Mouse (Mus musculus) myocyte (in vitro differentiated cells): ENCODE results near the gene Cacng1. TPM values are rescaled to one million over a fixed set of nuclear protein-coding genes. Genes with fewer than 3 reads are reported as not detected.

ENCODE experiments used
- H3K27me3 ChIP-seq: one replicate; pipeline ENCODE4 v1.6.1; 2011; ENCODE audit not compliant: control insufficient read depth, insufficient read depth, insufficient read length
- H3K36me3 ChIP-seq: one replicate; pipeline ENCODE4 v1.6.1; 2011; ENCODE audit not compliant: control insufficient read depth, insufficient read depth
- H3K4me2 ChIP-seq: one replicate; pipeline ENCODE4 v1.6.1; 2011; ENCODE audit warnings: low read depth, control low read depth
- H3K4me3 ChIP-seq: one replicate; pipeline ENCODE4 v1.5.1; 2011; ENCODE audit warnings: mild to moderate bottlenecking, control low read depth, moderate library complexity
- H3K79me2 ChIP-seq: one replicate; pipeline ENCODE4 v1.6.1; 2011; ENCODE audit not compliant: control insufficient read depth, insufficient read depth
- H3ac ChIP-seq: one replicate; pipeline ENCODE4 v1.6.1; 2011; ENCODE audit not compliant: control insufficient read depth, insufficient read length
- CEBPB ChIP-seq: IDR thresholded peaks from 2 replicates; pipeline ENCODE4 v1.6.1; 2011; ENCODE audit warnings: mild to moderate bottlenecking, moderate library complexity; ENCODE audit not compliant: poor library complexity, insufficient read depth, severe bottlenecking
- E2F4 ChIP-seq: IDR thresholded peaks from one replicate; pipeline ENCODE4 v1.6.1; 2011; ENCODE audit warnings: mild to moderate bottlenecking, control low read depth, moderate library complexity; ENCODE audit not compliant: insufficient read depth
- MAX ChIP-seq: IDR thresholded peaks from one replicate; pipeline ENCODE4 v1.6.1; 2011; ENCODE audit warnings: low read depth, mild to moderate bottlenecking, control low read depth
- MYOD1 ChIP-seq, 3 experiments: IDR thresholded peaks; one replicate each; pipeline ENCODE4 v1.6.1; 2011; ENCODE audit warnings: control low read depth in 2 of 3, low read depth in 2 of 3, mild to moderate bottlenecking in 2 of 3, moderate library complexity in 1 of 3; ENCODE audit not compliant: insufficient read length in 2 of 3, control insufficient read depth in 1 of 3
- MYOG ChIP-seq, 3 experiments: IDR thresholded peaks; one replicate each; pipeline ENCODE4 v1.6.1; 2011; ENCODE audit warnings: control low read depth in 2 of 3, low read depth in 2 of 3, mild to moderate bottlenecking in 2 of 3; ENCODE audit not compliant: insufficient read length in 2 of 3, control insufficient read depth in 1 of 3, insufficient read depth in 1 of 3
- POLR2A ChIP-seq: IDR thresholded peaks from one replicate; pipeline ENCODE4 v1.6.1; 2011; ENCODE audit warnings: low read depth, mild to moderate bottlenecking, control low read depth, moderate library complexity; ENCODE audit not compliant: insufficient read length
- POLR2AphosphoS2 ChIP-seq: IDR thresholded peaks from one replicate; pipeline ENCODE4 v1.6.1; 2011; ENCODE audit warnings: low read depth, control low read depth; ENCODE audit not compliant: insufficient read length
- REST ChIP-seq: IDR thresholded peaks from one replicate; pipeline ENCODE4 v1.6.1; 2011; ENCODE audit warnings: mild to moderate bottlenecking, control low read depth, moderate library complexity; ENCODE audit not compliant: insufficient read depth, insufficient read length
- SRF ChIP-seq: IDR thresholded peaks from one replicate; pipeline ENCODE4 v1.6.1; 2011; ENCODE audit warnings: low read depth; ENCODE audit not compliant: control insufficient read depth, insufficient read length
- TCF12 ChIP-seq: IDR thresholded peaks from one replicate; pipeline ENCODE4 v1.6.1; 2011; ENCODE audit warnings: mild to moderate bottlenecking, control low read depth; ENCODE audit not compliant: poor library complexity, insufficient read depth, severe bottlenecking
- TCF3 ChIP-seq: IDR thresholded peaks from one replicate; pipeline ENCODE4 v1.6.1; 2011; ENCODE audit warnings: low read depth, control low read depth; ENCODE audit not compliant: insufficient read length
- USF1 ChIP-seq: IDR thresholded peaks from one replicate; pipeline ENCODE4 v1.6.1; 2011; ENCODE audit warnings: low read depth, mild to moderate bottlenecking, control low read depth, moderate library complexity
- polyA plus RNA-seq: library from polyadenylated mRNA; unstranded; fragments of >200 nt; fragmentation: generic; extraction: Trizol; gene quantifications from one replicate; pipeline ENCODE4 v1.2.1, GENCODE M21; 2012; ENCODE audit warnings: missing spikeins

Gene Cacng1
- polyA plus RNA-seq, 1 experiment, result 603 TPM

DNA sequence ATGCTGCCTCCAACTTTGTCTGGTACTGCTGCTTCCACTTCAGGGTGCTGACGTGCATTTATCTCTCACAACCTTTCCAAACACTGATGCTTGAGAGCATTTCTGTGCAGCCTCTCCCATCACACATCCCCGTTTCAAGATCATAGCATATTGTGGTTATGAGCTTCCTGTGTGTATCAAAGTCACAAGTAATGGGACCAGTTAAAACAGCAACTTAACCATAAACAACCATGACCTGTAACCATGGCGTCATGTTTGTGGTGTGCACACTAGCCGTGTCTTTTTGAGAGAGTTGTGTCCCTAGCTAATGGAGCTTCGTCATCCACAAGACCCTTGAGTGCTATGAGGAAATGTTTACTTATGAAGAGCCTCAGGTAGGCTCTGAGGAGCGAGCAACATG, 48.1 kb downstream of the Cacng1 start:
- Histone ChIP-seq H3ac (no peak overlapping the region), H3K36me3 (no peaks in the 10 kb centered on the region), H3K4me3 (no peak overlapping the region), H3K27me3 (no peaks in the 10 kb centered on the region), H3K4me2 (no peak overlapping the region), H3K79me2 (no peaks in the 10 kb centered on the region)
- no peak for TF ChIP-seq USF1
- no peak for TF ChIP-seq REST
- no peak for TF ChIP-seq MYOD1 (IDR thresholded peaks at IDR 0.05; ENCODE audit: control insufficient read depth in 1 of 3, insufficient read length in 2 of 3, low read depth in 2 of 3)

GRCm38 (mm10) chr11:107667542-107667941, 48.8 kb downstream of the Cacng1 start:
- Histone ChIP-seq H3K4me2 (no peak overlapping the region), H3K36me3 (no peaks in the 10 kb centered on the region), H3ac (no peak overlapping the region), H3K27me3 (no peaks in the 10 kb centered on the region), H3K4me3 (no peak overlapping the region), H3K79me2 (no peaks in the 10 kb centered on the region)
- no peak for TF ChIP-seq REST
- TF ChIP-seq E2F4, result no peak
- no peak for TF ChIP-seq MYOG (IDR thresholded peaks at IDR 0.05; ENCODE audit: control insufficient read depth in 1 of 3, insufficient read depth in 1 of 3, insufficient read length in 2 of 3, low read depth in 2 of 3)
- TF ChIP-seq SRF, result no peak

- Histone ChIP-seq H3K4me3 (no peak overlapping the region), H3K36me3 (peaks cover 19% of the 10 kb centered on the region), H3K4me2 (no peak overlapping the region), H3K79me2 (no peaks in the 10 kb centered on the region), H3K27me3 (no peaks in the 10 kb centered on the region), H3ac (no peak overlapping the region)
- TF ChIP-seq TCF3 (no peak), USF1 (no peak), REST (no peak), TCF12 (no peak), POLR2AphosphoS2 (no peak), E2F4 (no peak), MYOG (IDR thresholded peaks at IDR 0.05; ENCODE audit: control insufficient read depth in 1 of 3, insufficient read depth in 1 of 3, insufficient read length in 2 of 3, low read depth in 2 of 3) (no peak), MAX (no peak), POLR2A (no peak), CEBPB (no peak), SRF (no peak)
Measured at GRCm38 (mm10) chr11:107662666-107663065, 53.7 kb downstream of the Cacng1 start.

- Histone ChIP-seq H3K4me3 (no peak overlapping the region), H3K4me2 (no peak overlapping the region), H3K79me2 (no peaks in the 10 kb centered on the region), H3ac (no peak overlapping the region), H3K27me3 (no peaks in the 10 kb centered on the region), H3K36me3 (peaks cover 19% of the 10 kb centered on the region)
- TF ChIP-seq POLR2AphosphoS2 (no peak), MYOG (IDR thresholded peaks at IDR 0.05; ENCODE audit: control insufficient read depth in 1 of 3, insufficient read depth in 1 of 3, insufficient read length in 2 of 3, low read depth in 2 of 3) (no peak), MAX (no peak)
Measured at GRCm38 (mm10) chr11:107660452-107660851, 55.9 kb downstream of the Cacng1 start.

DNA sequence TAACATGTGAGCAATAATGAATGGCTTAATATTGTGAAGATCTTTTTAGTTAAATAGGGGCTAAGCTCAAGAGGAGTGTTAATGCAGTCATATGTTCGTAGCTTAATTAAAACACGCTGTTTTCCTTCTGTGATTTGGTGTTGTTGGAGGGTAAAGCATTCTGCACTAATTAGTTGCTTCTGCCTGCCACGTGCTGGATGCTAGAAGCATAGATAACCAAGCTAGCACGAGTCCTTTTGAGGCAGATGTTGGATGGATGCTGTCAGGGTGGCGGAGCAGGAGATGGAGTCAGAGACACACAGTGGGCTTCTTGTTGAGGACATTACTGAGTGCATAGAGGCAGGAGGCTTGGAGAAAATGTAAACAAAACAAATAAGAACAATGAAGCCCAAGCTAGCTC, 59.2 kb downstream of the Cacng1 start:
- no peak for TF ChIP-seq MAX
- TF ChIP-seq POLR2A, result no peak
- no peak for TF ChIP-seq CEBPB
- no peak for TF ChIP-seq SRF
- no peak for TF ChIP-seq TCF12
- no peak for TF ChIP-seq POLR2AphosphoS2
- TF ChIP-seq MYOD1 (IDR thresholded peaks at IDR 0.05; ENCODE audit: control insufficient read depth in 1 of 3, insufficient read length in 2 of 3, low read depth in 2 of 3), result no peak
- no peak for TF ChIP-seq REST
- no peak for TF ChIP-seq USF1
- TF ChIP-seq E2F4, result no peak
- TF ChIP-seq TCF3, result no peak
- no peak for TF ChIP-seq MYOG (IDR thresholded peaks at IDR 0.05; ENCODE audit: control insufficient read depth in 1 of 3, insufficient read depth in 1 of 3, insufficient read length in 2 of 3, low read depth in 2 of 3)
- Histone ChIP-seq H3K36me3 (peaks cover 19% of the 10 kb centered on the region), H3K27me3 (no peaks in the 10 kb centered on the region), H3K79me2 (no peaks in the 10 kb centered on the region), H3ac (no peak overlapping the region), H3K4me2 (no peak overlapping the region), H3K4me3 (no peak overlapping the region)

DNA sequence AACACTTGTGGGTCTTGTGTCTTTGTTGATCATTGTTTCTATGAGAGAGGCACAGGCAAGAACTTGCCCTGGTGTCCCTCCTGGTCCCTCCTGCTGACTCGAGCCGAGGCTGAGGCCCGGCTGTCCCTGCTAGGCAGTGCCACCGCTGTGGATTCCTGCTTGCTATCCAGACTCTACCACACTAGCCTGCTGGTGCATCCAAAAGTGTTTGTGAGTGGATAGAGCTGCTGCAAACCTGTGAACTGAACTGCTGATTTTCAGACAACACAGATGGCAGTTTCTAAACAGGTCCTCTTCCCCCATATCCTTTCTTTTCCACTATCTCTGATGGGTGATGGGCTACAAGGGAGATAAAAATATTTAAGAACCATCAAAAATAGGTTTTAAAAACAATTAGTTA, 60.8 kb downstream of the Cacng1 start:
- Histone ChIP-seq H3K79me2 (no peaks in the 10 kb centered on the region), H3K4me3 (no peak overlapping the region), H3K27me3 (no peaks in the 10 kb centered on the region), H3ac (no peak overlapping the region), H3K4me2 (no peak overlapping the region), H3K36me3 (peaks cover 7% of the 10 kb centered on the region)
- TF ChIP-seq TCF3 (no peak), POLR2A (no peak), CEBPB (no peak), TCF12 (no peak), USF1 (no peak), MAX (no peak), E2F4 (no peak), REST (no peak), SRF (no peak), MYOD1 (IDR thresholded peaks at IDR 0.05; ENCODE audit: control insufficient read depth in 1 of 3, insufficient read length in 2 of 3, low read depth in 2 of 3) (no peak), MYOG (IDR thresholded peaks at IDR 0.05; ENCODE audit: control insufficient read depth in 1 of 3, insufficient read depth in 1 of 3, insufficient read length in 2 of 3, low read depth in 2 of 3) (no peak), POLR2AphosphoS2 (no peak)
